Mouse (Mus musculus) spleen, postnatal 14 days (tissue): ENCODE data around the gene Snx20.
"Not testable (repeated sequence)": the region's sequence is repeated elsewhere in the genome, so short reads cannot be mapped to it uniquely, and the experiment has no call there.

ENCODE experiments used
- DNase-seq, 2 experiments: peaks; one replicate each; pipeline ENCODE4 v3.0.0; 2021 to 2022; ENCODE audit warnings: low spot score in 2 of 2

Gene Snx20

GRCm38 (mm10) chr8:88635474-88636397 lies at the start of gene Snx20:
Snx20 (minus strand) TSS chr8:88636128.
- DNase-seq = peak; percentile 26 to 47

- no peak for DNase-seq
Measured at GRCm38 (mm10) chr8:88683656-88684289, 47.8 kb upstream of the Snx20 start.

GRCm38 (mm10) chr8:88681046-88681445 lies 45.1 kb upstream of the Snx20 start:
- no peak for DNase-seq

GRCm38 (mm10) chr8:88680566-88680965 lies 44.6 kb upstream of the Snx20 start:
- DNase-seq = no peak

GRCm38 (mm10) chr8:88677071-88677470 lies 41.1 kb upstream of the Snx20 start:
- no peak for DNase-seq

- DNase-seq = no peak
Measured at GRCm38 (mm10) chr8:88675372-88676165, 39.6 kb upstream of the Snx20 start.

GRCm38 (mm10) chr8:88673859-88674258 lies 37.9 kb upstream of the Snx20 start:
- no peak for DNase-seq

- no peak for DNase-seq
Measured at GRCm38 (mm10) chr8:88671575-88671974, 35.6 kb upstream of the Snx20 start.

GRCm38 (mm10) chr8:88670782-88671181 lies 34.9 kb upstream of the Snx20 start:
- no peak for DNase-seq

- peak; percentile 19 to 37 for DNase-seq
Measured at GRCm38 (mm10) chr8:88668400-88669086, 32.6 kb upstream of the Snx20 start.

- peak in 1 of 2 experiments; percentile 16 for DNase-seq
Measured at GRCm38 (mm10) chr8:88666435-88666834, 30.5 kb upstream of the Snx20 start.

- no peak for DNase-seq
Measured at GRCm38 (mm10) chr8:88664947-88665346, 29.0 kb upstream of the Snx20 start.

- DNase-seq = no peak
Measured at GRCm38 (mm10) chr8:88664121-88664520, 28.2 kb upstream of the Snx20 start.

GRCm38 (mm10) chr8:88662401-88662821 lies 26.5 kb upstream of the Snx20 start:
- DNase-seq = peak in 1 of 2 experiments; percentile 21

- no peak for DNase-seq
Measured at GRCm38 (mm10) chr8:88659873-88660272, 23.9 kb upstream of the Snx20 start.

GRCm38 (mm10) chr8:88655334-88655733 lies 19.4 kb upstream of the Snx20 start:
- DNase-seq = no peak

- not testable (repeated sequence) for DNase-seq
Measured at GRCm38 (mm10) chr8:88651122-88651521, 15.2 kb upstream of the Snx20 start.

- no peak for DNase-seq
Measured at GRCm38 (mm10) chr8:88650016-88650708, 14.2 kb upstream of the Snx20 start.

- no peak for DNase-seq
Measured at GRCm38 (mm10) chr8:88648322-88648721, 12.4 kb upstream of the Snx20 start.

GRCm38 (mm10) chr8:88646837-88647778 lies 11.2 kb upstream of the Snx20 start, which contains the start of gene Nod2:
Nod2 (plus strand) TSS chr8:88647315.
- DNase-seq = peak; percentile 44 to 46
